In the genomic region with DNA sequence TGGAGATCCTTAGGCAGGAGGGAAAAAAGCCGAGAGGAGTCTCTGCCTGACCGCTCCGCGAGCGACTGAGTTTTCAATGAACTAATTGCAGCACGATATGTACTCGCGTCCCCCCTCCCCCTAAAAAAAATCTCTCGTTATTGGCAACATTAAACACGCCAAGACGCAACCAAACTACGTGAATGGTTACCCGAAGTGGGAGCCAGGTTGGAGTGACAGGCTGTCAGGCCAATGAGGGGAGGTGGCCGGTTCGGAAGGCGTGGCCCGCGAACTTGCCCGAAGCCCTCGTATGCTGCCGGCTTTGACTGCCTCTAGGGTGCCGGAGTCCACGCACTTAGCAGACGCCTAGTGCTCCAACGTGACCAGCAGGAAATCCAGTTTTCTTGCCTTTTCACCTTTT, we compare ENCODE assay signal across 8 mouse cellular contexts. TPM values are rescaled to one million over a fixed set of nuclear protein-coding genes. Genes with fewer than 3 reads are reported as not detected.
DNase-seq lines count a peak whose midpoint lies in the region; ATAC-seq and TF ChIP-seq lines count a peak whose summit lies in the region.

TSS of gene Hmgn5 (minus strand) at position 122 of the 400 bp plus-strand sequence.

- TF ChIP-seq CTCF in heart, adult 2 months (IDR thresholded peaks at IDR 0.05), result no peak
- TF ChIP-seq CTCF in midbrain, postnatal 0 days (IDR thresholded peaks at IDR 0.05), result no peak

- peak within 1 kb of the TSS; percentile 61 for H3K9ac ChIP-seq in embryonic facial prominence, embryonic 13.5 days
- peak within 1 kb of the TSS; percentile 79 for H3K9ac ChIP-seq in heart, adult 2 months (ENCODE audit: low read depth, low read length)
- H3K9ac ChIP-seq in limb, embryonic 14.5 days (ENCODE audit: low read depth, low read length, severe bottlenecking), result peak within 1 kb of the TSS; percentile 48
- H3K9ac ChIP-seq in midbrain, postnatal 0 days (replicated peaks; ENCODE audit: low read length, poor library complexity, severe bottlenecking), result peak within 1 kb of the TSS; percentile 33; the same call in 1 of the 2 replicates

- WGBS in embryonic facial prominence, embryonic 13.5 days, result 27% methylated on average over 25 of the region's 25 CpGs
- WGBS in heart, adult 2 months, result 40% methylated on average over 25 of the region's 25 CpGs
- 20% methylated on average over 25 of the region's 25 CpGs for WGBS in limb, embryonic 14.5 days
- 20% methylated on average over 25 of the region's 25 CpGs for WGBS in midbrain, postnatal 0 days

- peak within 1 kb of the TSS; percentile 64 for H3K27ac ChIP-seq in embryonic facial prominence, embryonic 13.5 days
- H3K27ac ChIP-seq in heart, adult 2 months, result peak within 1 kb of the TSS; percentile 83
- peak within 1 kb of the TSS; percentile 65; the same call in 1 of the 2 replicates for H3K27ac ChIP-seq in limb, embryonic 14.5 days (replicated peaks; ENCODE audit: low read depth, low read length)
- H3K27ac ChIP-seq in midbrain, postnatal 0 days (ENCODE audit: low read depth, low read length), result no peak within 1 kb of the TSS

- H3K4me3 ChIP-seq in embryonic facial prominence, embryonic 13.5 days, result peak within 1 kb of the TSS; percentile 49
- peak within 1 kb of the TSS; percentile 63 for H3K4me3 ChIP-seq in heart, adult 2 months
- H3K4me3 ChIP-seq in limb, embryonic 14.5 days (replicated peaks; ENCODE audit: low read length), result peak within 1 kb of the TSS; percentile 46
- peak within 1 kb of the TSS; percentile 47 for H3K4me3 ChIP-seq in midbrain, postnatal 0 days (ENCODE audit: low read depth, low read length)

- H3K9me3 ChIP-seq in embryonic facial prominence, embryonic 13.5 days, result no peaks in the 10 kb centered on the region
- no peaks in the 10 kb centered on the region for H3K9me3 ChIP-seq in limb, embryonic 14.5 days (ENCODE audit: control insufficient read depth, low read length)
- no peaks in the 10 kb centered on the region for H3K9me3 ChIP-seq in midbrain, postnatal 0 days (ENCODE audit: low read length)

- ATAC-seq in embryonic facial prominence, embryonic 13.5 days (ENCODE audit: insufficient number of reproducible peaks, insufficient read depth, low FRiP score, low TSS enrichment, low read depth), result peak; percentile 96
- ATAC-seq in limb, embryonic 14.5 days (ENCODE audit: low FRiP score, low read depth), result peak; percentile 96
- peak; percentile 97 for ATAC-seq in midbrain, postnatal 0 days (ENCODE audit: low FRiP score)

- peak within 1 kb of the TSS; percentile 59 for H3K4me2 ChIP-seq in embryonic facial prominence, embryonic 13.5 days
- H3K4me2 ChIP-seq in limb, embryonic 14.5 days (replicated peaks; ENCODE audit: low read depth, low read length, severe bottlenecking), result peak within 1 kb of the TSS; percentile 49
- peak within 1 kb of the TSS; percentile 52 for H3K4me2 ChIP-seq in midbrain, postnatal 0 days (ENCODE audit: low read depth, low read length, poor library complexity, severe bottlenecking)

- peak; percentile 97 for DNase-seq in 3134 (ENCODE audit: extremely low read depth, insufficient read length, low spot score)
- peak; percentile 92 to 93 for DNase-seq in adrenal gland, postnatal 36 days
- peak; percentile 93 to 94 for DNase-seq in heart, adult 2 months
- peak; percentile 96 for DNase-seq in kidney, adult 9 months
- DNase-seq in limb, embryonic 14.5 days (ENCODE audit: low spot score), result peak; percentile 91
- DNase-seq in midbrain, postnatal 0 days (ENCODE audit: low spot score), result peak; percentile 93
- peak; percentile 87 for DNase-seq in spleen, postnatal 14 days (ENCODE audit: low spot score in 2 of 2)

- H3K4me1 ChIP-seq in embryonic facial prominence, embryonic 13.5 days, result no peaks in the 10 kb centered on the region
- H3K4me1 ChIP-seq in heart, adult 2 months (ENCODE audit: control insufficient read depth, insufficient read depth, low read length), result no peaks in the 10 kb centered on the region
- no peaks in the 10 kb centered on the region for H3K4me1 ChIP-seq in limb, embryonic 14.5 days (ENCODE audit: control insufficient read depth, insufficient read depth, low read length)
- H3K4me1 ChIP-seq in midbrain, postnatal 0 days (ENCODE audit: insufficient read depth, low read length), result no peaks in the 10 kb centered on the region

- intact Hi-C loops in heart, adult 2 months (cut with DNase I), result loop anchor here (2.0 to 5.0 kb wide), 3 partner anchors 178 to 224 kb away; partner anchors contain the start of gene Brwd3

- H3K36me3 ChIP-seq in embryonic facial prominence, embryonic 13.5 days, result no peaks in the 10 kb centered on the region
- no peaks in the 10 kb centered on the region for H3K36me3 ChIP-seq in heart, adult 2 months (ENCODE audit: control insufficient read depth, insufficient read depth, low read length)
- H3K36me3 ChIP-seq in limb, embryonic 14.5 days (ENCODE audit: control insufficient read depth, insufficient read depth, low read length), result no peaks in the 10 kb centered on the region
- H3K36me3 ChIP-seq in midbrain, postnatal 0 days (ENCODE audit: insufficient read depth, low read length), result no peaks in the 10 kb centered on the region

- TF ChIP-seq POLR2A in heart, adult 2 months (IDR thresholded peaks at IDR 0.05; ENCODE audit: insufficient read depth, low read depth, low read length), result peak; percentile 71
- TF ChIP-seq POLR2A in limb, embryonic 14.5 days (IDR thresholded peaks at IDR 0.05; ENCODE audit: borderline replicate concordance, extremely low read depth, insufficient read depth, insufficient read length), result no peak

- no peaks in the 10 kb centered on the region for H3K27me3 ChIP-seq in embryonic facial prominence, embryonic 13.5 days
- no peaks in the 10 kb centered on the region for H3K27me3 ChIP-seq in heart, adult 2 months (ENCODE audit: control insufficient read depth, insufficient read depth, low read length)
- no peaks in the 10 kb centered on the region for H3K27me3 ChIP-seq in limb, embryonic 14.5 days (ENCODE audit: control insufficient read depth, insufficient read depth, low read length)
- no peaks in the 10 kb centered on the region for H3K27me3 ChIP-seq in midbrain, postnatal 0 days (ENCODE audit: insufficient read depth, low read length)

- H3K79me2 ChIP-seq in heart, adult 2 months (replicated peaks; ENCODE audit: control insufficient read depth, insufficient read depth, low read length), result no peaks in the 10 kb centered on the region

- TF ChIP-seq EP300 in heart, adult 2 months (IDR thresholded peaks at IDR 0.05; ENCODE audit: insufficient read depth, low read depth, low read length), result 0 out of 2 replicates have a peak, but pooled peaks have one; percentile 19

RNA-seq across cellular contexts. Expression of gene Hmgn5, which starts in this region (rescaled TPM):
- total RNA-seq in adrenal gland, postnatal 36 days (2021), result 10 to 100 TPM in 1 of 2 experiments, 1 to 10 TPM in 1; 8.3 to 12.5 TPM
- 25.7 TPM in 2 replicates for polyA plus RNA-seq in embryonic facial prominence, embryonic 13.5 days (2015; fragmentation: Nextera tagmentation; extraction: Ambion mirVana)
- total RNA-seq in heart, adult 2 months (2021), result 10 to 100 TPM in 1 of 2 experiments, 1 to 10 TPM in 1; 8.9 to 11.1 TPM
- 0.98 and 1.5 TPM in 2 replicates for polyA plus RNA-seq in heart, adult 2 months (2012; rRNA removed)
- polyA plus RNA-seq in limb, embryonic 14.5 days (2012; rRNA removed), result 4.1 and 13.3 TPM in 2 replicates
- polyA plus RNA-seq in limb, embryonic 14.5 days (2014; fragmentation: Nextera tagmentation; extraction: Ambion mirVana), result 19.7 and 21.1 TPM in 2 replicates
- total RNA-seq in midbrain, postnatal 0 days (2014; rRNA removed), result 0.82 and 0.99 TPM in 2 replicates
- polyA plus RNA-seq in midbrain, postnatal 0 days (2015; fragmentation: Nextera tagmentation; extraction: Ambion mirVana), result 9.4 and 12.1 TPM in 2 replicates
